Mouse (Mus musculus): ENCODE data around the gene Cdc37.
A peak's percentile ranks its signal among the peaks of the same experiment; 100 is the strongest.

Gene Cdc37

DNA sequence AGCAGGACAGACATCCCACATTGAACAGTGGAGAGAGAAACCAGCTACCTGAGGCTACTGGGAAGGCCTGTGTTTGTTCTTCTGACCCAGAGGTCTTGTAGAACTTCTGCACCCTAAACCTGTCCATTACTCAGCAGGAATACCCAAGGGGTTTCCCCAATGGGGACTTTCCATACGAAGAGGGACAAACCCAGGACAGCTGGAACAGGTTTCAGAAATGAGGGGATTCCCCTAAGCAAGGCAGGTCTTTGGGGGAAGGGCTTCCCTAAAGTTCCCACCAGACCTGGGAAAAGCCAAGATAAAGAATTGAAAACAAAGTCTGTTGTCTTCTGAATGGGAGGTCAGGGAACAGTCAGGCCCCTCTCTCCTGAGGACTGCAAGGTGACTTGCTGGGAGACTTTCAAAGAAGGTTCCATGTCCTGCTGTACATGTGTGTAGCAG is 13.8 kb downstream of the Cdc37 start:
- DNase-seq (ENCODE audit: low spot score in 2 of 2), result no peak

DNA sequence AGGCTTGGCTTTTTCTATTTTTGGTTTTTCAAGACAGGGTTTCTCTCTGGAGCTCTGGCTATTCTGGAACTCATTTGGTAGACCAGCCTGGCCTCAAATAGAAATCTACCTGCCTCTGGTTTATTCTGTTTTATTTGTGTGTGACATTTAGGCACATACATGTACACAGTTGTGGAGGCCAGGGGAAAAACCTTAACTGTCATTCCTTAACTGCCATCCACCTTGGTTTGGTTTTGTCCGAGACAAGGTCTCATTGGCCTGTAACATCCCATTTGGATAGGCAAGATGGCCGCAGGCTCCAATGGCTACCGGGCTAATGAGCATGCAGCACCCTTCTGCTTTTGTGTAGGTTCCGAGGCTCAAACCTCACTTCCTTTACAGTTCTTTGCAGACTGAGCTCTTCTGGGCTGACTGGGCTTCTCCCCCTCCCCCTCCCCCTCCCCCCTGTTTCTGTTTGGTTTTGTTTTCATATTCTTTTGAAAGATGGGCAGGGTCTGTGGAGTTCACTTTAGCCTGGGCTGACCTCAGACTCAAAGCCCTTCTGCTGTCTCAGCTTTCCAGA is 14.4 kb downstream of the Cdc37 start:
- no peak for DNase-seq (ENCODE audit: low spot score in 2 of 2)

DNA sequence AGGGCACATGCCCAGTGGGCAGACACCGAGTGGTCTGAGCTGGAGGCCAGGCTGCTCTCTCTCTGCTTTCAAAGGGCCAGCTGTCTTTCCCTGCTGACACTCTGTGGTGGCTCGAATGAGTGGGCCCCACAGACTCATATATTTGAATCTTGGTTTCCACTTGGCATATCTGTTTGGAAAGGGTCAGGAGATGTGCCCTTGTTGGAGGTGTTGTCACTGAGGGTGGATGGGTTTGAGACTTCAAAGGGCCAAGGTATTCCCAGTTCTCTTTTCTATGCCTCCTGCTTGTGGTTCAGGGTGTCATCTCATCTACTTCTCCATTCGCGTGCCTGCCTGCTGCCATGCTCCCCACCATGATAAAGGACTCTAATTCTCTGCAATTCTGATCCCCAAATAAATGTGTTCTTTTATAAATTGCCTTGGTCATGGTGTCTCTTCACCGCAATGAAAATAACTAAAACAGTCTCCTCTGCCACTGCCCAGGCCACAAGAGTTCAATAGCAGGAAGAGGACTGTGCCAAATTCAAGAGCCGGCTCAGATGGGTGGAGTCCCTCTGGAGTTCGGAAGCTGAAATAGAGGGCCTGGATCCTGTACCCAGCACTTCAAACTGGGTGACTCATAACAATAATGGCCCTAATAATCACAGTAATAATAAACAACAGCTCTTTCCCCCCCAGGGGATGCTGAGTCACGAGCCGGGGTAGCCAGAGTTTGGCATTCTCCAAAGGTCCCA is 15.0 kb downstream of the Cdc37 start:
- no peak for DNase-seq (ENCODE audit: low spot score in 2 of 2)

DNA sequence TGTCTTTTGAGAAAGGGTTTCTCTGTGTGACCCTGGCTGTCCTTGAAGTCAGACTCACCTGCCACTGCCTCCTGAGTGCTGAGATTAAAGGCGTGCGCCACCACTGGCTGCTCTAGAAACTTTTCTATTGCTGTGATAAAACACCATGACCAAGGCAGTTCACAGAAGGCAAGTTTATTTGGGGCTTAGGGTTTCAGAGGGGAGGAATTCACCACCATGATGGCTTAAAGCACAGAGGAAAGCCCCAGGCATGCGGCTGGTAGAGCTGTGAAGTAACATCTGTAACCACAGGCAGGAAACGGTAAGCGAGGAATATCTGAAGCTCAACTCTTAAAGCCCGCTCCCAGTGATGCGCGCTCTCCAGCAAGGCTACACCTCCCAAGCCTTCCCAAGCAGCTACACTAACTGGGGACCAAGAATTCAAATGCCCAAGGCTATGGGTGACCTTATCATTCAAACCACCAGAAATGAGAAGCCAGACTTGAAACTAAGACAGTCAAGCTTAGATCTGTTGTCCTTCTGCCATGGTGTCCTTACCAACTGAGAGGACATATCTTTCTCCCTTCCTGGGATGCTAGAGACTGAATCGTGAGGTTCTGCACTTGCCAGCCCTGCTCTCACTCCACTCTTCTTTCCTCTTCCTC is 16.6 kb downstream of the Cdc37 start:
- no peak for DNase-seq (ENCODE audit: low spot score in 2 of 2)

DNA sequence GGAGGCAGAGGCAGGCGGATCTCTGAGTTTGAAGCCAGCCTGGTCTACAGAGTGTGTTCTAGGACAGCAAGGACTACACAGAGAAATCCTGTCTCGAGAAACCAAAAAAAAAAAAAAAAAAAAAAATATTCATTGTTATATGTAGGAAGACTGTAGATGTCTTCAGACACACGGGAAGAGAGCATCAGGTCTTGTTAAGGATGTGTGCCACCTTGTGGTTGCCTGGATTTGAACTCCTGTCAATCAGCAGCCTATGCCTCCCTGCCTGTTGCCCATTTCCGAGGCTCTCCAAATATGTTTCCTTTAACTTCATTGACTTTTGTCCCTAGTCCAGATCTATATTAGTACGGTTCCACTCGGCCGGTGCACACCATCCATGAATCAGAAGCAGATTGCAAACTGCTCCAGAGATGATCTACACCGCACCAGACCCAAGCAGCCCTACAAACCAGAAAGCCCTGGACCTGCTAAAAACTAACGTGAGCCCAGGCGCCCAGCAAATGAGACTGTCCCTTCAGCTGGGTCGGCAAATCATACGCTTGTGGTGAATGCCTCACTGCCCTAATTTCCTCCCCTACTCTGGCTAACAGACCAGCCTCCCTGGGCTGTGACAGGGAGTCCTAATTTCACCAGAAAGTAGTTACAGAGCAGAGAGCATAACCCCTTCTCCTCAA is 17.5 kb downstream of the Cdc37 start:
- no peak for DNase-seq (ENCODE audit: low spot score in 2 of 2)

DNA sequence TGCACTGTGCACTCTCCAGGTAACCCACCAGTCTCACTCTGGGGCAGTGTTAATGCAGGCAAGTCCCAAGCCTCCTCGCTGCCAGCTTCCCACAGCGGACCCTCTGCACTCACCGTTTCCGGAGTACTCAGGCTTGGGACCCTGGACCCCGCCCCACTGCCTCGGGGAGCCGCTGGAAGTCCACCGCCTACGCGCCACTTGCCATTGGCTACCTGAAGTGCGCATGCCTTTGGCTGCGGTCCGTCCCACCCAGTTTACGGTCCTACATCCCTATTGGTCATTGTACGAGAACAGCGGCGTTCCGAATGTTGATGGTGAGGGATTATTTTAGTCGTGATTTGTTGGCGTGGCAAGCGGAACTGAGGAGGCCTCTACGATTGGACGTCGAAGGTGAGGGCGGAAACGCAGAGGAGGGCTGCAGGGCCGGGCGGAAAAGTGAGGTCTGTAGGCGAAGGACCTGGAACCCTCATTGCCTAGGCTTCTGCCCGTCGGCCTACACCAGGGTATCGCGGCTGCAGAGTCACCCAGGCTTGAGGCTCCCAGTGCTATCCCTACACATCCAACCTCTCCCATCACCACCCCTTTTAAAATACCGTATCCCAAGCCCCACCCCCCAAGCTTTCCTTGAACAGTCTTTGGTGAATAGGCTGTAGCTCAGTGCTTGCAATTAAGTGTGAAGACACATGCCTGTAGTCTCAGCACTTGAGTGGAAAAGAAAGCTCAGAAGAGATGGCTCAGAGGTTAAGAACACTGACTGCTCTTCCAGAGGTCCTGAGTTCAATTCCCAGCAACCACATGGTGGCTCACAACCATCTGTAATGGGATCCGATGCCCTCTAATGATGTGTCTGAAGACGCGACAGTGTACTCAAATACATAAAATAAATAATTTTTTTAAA is 18.5 kb downstream of the Cdc37 start, which contains the start of gene Tyk2:
TSS of gene Tyk2 (minus strand) at position 185 of the 898 bp plus-strand sequence.
- DNase-seq (ENCODE audit: low spot score in 2 of 2), result peak; percentile 91 to 95

DNA sequence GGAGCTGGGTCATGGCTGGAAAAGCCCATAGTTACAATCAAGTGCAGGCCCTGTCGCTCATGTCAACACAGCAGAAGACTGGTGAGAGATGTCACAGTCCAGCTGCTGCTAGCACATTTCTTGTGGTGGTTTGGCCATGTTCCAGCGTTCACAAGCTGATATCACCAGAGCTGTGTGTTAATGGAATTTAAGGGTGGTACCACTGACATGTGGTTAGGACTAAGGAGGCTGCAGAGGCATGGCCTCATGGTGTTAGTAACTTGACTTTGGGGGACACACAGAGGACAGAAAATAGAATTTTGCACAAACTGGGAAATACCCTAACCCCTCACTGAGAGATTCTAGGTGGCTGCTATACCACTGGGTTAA is 23.5 kb downstream of the Cdc37 start:
- DNase-seq (ENCODE audit: low spot score in 2 of 2), result no peak

DNA sequence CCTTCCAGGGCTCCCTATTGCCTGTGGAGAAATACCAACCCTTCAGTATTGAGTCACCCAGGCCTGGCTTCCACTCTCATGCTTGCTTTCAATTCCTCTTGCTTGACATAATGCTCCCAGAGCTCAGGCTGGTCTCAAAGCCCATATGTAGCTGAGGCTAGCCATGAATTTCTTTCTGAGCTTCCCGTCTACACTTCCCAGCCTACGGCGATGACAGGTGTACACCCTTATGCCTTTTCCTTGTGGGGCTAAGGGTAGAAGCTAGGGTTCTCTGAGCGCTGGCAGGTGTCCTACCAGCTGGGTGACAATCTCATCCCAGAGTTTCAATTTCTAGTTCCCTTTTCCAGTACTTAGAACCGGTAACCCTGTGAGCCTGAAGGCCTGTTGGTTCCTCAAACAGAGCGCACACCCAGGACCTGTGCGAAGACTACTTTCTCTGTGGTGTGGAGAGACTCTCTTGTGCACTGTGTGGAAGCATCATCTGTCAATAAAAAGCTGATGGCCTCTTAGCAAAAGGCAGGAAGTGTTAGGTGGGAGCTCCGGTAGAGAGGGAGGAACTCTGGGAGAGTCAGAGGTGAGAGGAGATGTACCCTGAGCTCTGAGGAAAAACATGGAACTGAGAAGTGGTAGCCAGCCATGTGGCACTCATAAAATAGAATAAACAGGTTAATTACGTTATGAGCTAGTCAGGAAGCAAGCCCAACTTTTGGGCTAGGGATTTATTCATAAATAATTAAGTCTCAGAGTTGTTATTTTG is 24.1 kb downstream of the Cdc37 start:
- no peak for DNase-seq (ENCODE audit: low spot score in 2 of 2)

DNA sequence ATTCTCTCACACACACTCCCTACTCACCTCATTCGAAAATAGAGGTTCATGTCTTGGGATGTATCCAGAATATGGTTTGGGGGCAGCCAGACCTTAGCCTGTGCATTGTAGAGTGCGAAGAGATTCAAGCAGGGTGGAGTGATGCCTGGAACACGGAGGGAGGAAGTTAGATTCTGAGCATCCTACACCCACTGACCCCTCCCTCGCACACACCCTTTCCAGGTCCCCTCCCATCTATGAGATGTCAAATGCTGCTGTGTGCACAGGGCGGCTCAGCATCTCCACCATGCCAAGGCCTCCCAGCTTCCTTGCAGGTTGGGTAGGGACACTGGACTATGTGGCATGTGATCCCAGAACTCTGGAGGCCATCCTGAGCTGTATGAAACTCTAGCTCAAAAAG is 24.9 kb downstream of the Cdc37 start:
- no peak for DNase-seq (ENCODE audit: low spot score in 2 of 2)

DNA sequence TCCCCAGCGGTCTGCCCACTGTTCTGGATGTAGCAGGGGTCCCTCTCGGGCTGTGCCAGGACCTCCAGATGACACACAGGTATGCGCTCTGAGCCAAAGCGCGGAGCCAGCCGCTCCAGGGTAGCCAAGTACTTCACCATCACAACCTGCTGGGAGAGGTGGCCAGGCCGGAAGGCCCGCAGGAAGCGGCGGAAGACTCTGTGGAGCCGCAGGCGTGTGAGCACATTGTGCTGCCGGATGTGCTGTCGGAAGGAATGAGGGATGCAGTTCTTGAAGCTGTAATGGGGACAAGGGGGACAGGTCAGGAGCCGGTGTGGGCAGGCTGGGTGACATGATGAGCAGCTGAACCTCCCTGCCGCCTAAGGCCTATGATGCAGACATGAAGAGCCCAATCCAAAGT is 28.3 kb downstream of the Cdc37 start:
- DNase-seq (ENCODE audit: low spot score in 2 of 2), result no peak

DNA sequence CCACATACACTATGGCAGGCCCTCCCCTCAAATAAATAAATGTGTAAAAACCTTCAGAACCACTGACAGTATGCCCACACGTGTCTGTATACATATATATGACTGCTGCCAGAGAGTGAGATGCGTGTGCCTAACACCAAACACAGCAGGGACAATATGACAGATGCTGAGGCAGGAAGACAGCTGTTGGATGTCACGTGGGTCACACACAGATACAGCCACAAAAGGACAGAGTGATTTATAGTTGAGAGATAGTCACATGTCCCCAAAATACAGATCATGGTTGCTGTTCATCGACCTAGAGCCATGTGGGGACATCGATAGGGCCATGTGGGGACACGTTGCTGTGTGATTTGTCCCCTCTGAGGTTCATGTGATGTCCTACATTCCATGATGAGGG is 32.7 kb downstream of the Cdc37 start:
- no peak for DNase-seq (ENCODE audit: low spot score in 2 of 2)

DNA sequence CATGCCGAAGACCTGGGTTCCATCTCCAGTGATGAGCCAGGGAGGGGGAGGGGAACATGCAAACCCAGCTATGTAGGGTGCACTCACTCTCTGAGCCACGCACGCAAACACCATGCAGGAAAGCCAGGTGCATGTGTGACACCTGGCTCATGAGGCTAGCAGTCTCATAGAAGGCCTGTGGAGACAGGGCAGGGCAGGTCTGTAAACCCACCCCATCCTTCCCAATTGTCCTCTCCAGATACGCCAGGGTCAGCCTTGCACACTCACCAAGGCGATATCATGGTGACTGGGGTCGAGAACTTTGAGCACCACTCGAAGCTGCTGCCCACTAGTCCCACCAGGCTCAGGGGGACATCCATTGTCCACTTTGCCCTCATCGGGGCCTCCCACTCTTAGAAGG is 34.7 kb downstream of the Cdc37 start:
- DNase-seq (ENCODE audit: low spot score in 2 of 2), result no peak

DNA sequence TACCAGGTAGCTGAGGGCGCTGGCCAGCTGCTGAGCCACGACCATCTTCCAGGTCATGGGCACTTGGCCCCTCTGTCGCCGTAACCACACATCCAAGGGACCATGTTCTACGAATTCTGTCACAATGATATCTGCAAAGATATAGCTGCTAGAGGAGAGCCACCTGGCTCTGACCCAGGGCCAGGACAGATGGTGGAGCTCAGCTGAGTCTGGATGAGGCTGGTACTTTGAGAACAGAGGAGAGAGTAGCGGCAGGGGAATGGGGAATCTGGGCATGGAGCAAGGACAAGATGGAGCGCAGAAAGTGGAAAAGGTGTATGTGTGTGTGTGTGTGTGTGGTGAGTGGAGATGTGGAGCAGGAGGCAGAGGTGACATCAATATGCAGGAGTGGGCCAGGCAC is 35.6 kb downstream of the Cdc37 start:
- no peak for DNase-seq (ENCODE audit: low spot score in 2 of 2)

DNA sequence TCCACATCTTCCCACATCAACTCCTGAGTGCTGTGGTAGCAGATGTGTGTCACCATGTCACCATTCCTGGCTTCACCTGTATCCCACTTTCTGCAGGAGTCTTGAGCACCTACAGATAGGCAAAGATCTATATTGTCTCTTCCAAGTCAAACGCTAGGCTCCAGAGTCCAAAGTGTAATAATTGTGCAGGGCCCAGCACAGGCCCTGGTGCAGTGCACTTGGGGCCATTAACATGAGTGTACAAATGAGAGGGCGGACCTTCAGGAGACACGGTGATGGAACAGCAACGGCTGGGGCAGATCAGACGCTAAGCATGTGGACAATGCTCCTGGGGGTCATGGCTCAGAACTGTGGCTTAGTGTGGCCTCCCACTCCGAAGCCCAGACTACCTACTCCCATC is 36.0 kb downstream of the Cdc37 start:
- no peak for DNase-seq (ENCODE audit: low spot score in 2 of 2)

DNA sequence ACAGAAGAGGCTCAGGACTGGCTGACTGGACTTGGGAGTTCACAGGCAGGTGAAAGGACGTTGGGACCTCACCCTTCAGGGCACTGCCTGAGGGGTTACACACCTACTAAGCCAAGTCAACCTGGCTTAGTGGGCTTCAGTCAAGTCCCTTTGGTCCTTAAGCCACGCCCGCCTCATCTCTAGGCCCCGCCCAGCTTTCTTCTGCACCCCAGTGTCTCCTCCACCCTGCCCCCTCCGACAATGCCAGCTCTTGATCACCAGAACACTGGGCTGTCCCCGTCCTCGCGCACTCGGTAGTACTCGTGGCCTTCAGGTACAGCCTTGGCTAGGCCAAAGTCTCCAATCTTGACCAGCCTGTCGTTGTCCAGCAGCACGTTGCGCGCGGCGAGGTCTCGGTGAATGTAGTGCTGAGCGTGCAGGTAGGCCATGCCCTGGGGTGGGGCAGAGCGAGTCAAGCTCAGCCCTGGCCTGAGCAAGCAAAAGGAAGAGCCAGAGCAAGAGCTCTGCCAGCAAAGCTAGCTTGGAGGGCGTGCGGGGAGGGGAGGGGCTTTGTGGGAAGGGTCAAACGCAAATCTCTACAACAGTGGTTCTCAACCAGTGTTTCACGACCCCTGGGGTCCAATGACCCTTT is 42.1 kb downstream of the Cdc37 start:
- no peak for DNase-seq (ENCODE audit: low spot score in 2 of 2)

DNA sequence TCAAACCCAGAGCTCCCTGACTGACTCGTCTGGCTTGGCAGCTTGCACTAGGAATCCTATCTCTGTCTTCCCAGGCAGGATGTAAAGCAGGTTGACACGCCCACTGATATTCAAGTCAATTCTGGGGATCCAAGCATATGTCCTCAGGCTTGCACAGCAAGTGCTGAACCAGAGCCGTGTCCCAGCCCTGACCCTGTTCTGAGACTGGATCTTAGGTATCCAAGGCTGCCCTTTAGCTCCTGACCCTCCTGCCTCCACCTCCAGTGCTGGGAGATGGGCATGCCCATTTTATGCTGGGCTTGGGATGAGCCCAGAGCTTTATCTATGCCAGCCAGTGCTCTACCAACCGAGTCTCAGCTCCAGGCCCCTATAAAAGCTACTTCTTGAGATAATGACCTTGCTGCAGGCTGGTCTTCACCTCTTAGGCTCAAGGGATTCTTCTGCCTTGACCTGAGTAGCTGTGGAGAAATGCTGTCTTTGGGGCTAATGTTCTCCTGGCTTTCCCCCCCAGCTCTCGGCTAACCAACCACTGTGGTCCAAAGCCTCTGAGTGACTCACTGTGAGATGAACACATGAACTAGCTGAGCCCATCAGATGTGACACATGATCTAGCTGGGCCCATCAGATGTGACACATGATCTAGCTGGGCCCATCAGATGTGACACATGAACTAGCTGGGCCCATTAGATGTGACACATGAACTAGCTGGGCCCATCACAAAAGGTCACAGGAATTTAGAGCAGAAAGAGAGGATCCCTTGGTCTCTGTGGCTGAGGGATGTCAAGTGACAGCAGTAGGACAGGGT is 43.8 kb downstream of the Cdc37 start:
- DNase-seq (ENCODE audit: low spot score in 2 of 2), result no peak

DNA sequence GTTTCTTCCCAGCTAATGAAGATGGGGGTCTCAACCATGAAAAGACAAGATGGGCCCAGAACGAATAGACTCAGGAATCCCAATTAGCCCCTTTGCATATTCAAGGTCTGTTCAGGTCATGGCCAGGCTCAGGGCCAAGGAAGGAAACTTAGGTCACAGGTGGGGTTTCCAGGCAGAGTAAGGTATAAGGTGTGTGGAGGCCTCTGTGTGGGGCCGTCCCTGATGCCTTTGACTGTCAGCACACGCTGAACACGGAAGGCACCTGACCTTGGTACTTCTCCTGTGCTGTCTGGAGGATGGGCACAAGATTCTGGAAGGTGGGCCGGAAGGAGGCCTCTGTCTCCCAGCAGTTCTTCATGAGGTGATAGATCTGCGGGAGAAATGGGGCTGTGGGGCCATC is 45.0 kb downstream of the Cdc37 start:
- DNase-seq (ENCODE audit: low spot score in 2 of 2), result no peak

DNA sequence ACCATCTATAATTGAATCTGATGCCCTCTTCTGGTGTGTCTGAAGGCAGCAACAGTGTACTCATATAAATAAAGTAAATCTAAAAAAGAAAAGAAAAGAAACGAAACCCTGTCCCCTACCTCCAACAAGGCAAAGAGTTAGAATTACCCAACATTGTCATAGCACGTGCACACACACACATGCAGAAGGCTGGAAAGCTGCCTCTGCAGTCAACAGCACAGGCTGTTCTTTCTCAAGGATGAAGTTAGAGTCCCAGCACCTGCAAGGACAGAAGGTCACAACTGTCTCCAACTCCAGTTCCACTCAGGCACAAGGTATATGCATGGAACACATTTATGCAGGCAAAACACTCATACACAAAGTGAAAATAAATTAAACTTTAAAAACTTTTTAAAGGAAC is 47.7 kb downstream of the Cdc37 start:
- no peak for DNase-seq (ENCODE audit: low spot score in 2 of 2)

DNA sequence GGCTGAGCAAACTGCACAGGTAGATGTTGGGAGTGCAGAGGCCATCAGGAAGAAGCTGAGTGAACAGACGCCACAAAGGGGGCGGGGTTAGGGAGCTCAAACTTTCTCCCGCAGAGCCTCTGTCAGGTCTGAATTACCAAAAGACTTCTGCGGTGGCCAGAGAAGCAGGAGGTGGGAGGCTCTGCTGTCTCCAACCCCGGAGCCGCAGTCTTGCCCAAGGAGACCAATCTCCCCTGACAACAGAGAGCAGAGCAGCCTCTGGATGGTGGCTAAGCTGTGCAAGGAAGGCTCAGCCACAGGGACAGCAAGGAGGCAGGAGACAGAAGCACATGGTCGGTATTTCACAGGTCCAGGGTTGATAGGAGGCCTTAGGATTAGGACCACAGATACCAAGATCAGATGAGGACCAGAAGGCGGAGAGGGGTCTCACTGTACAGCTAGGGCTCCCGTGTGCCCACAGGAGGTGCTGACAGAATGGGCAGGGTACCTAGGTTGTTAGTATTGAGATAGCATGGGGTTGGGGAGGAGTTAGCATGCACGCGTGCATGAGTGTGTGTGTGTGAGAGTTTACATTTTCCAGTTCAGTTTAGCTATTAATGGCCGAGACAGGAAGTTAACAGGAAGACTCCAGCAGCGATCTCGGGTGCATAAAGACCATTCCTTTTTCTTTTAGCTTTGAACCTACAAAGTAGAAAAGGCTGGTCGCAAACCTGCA is 49.2 kb downstream of the Cdc37 start:
- DNase-seq (ENCODE audit: low spot score in 2 of 2), result no peak

Measured in right cerebral cortex, postnatal 36 days (tissue).